Mouse (Mus musculus) adrenal gland, postnatal 10 days (tissue): ENCODE measurements around the gene Krt79. TPM values are rescaled to one million over a fixed set of nuclear protein-coding genes. Genes with fewer than 3 reads are reported as not detected.

ENCODE experiments used
- DNase-seq: peaks from one replicate; pipeline ENCODE4 v3.0.0; 2021; ENCODE audit warnings: mixed read lengths
- microRNA-seq: library from miRNA; unstranded; fragments of <30 nt; microRNA quantifications from one replicate; pipeline ENCODE4 v1.2.0, GENCODE M21; 2021
- total RNA-seq, 2 experiments: library from RNA; stranded (reverse); gene quantifications; 2 replicates each; pipeline ENCODE4 v1.2.3; 2021

The Krt79 gene
- total RNA-seq, 2 experiments from 2014 or later, result 3.8 to 5.3 TPM

GRCm38 (mm10) chr15:101933024-101933423, 7.1 kb downstream of the Krt79 start:
- no peak for DNase-seq

- peak; percentile 65 for DNase-seq
Observed at GRCm38 (mm10) chr15:101929666-101930065, 10.5 kb downstream of the Krt79 start.

GRCm38 (mm10) chr15:101929087-101929486, 11.0 kb downstream of the Krt79 start:
- DNase-seq, result peak; percentile 52

DNA sequence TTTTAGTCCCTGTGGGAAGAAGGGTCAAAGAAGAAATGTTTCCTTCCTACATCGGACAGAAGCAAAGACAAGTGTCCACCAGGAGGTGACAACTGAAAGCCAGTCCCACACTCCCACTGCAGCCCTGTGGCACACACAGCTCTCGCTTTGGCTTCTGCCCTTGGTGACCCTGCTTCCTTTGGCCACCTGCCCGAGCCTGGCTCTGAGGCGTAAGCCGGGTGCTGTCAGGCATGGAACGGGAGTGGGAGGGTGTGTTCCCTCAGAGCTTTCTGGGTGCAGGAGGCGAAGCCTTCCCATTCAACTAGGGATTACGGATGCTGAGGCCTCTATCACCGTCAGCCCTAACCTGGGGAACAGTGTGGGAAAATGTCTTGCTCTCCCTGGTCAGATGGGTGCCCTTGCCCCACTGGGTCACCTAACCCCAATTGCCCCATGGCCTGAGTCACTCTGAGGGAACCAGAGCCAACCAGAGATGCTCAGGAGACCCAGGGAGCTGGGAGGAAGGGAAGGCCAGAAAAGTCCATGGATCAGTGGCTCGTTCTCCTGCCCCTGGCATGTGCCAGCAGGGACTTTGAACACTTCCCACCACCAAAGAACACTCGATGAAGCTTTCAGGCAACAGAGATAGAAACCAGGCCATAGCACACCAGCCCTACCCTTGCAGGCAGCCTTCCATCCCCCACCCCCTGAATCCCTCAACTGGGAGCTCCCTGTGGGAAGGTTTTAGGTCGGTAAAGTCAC, 12.6 kb downstream of the Krt79 start:
- peak; percentile 78 for DNase-seq

- no peak for DNase-seq
Observed at GRCm38 (mm10) chr15:101925041-101925440, 15.1 kb downstream of the Krt79 start.

DNA sequence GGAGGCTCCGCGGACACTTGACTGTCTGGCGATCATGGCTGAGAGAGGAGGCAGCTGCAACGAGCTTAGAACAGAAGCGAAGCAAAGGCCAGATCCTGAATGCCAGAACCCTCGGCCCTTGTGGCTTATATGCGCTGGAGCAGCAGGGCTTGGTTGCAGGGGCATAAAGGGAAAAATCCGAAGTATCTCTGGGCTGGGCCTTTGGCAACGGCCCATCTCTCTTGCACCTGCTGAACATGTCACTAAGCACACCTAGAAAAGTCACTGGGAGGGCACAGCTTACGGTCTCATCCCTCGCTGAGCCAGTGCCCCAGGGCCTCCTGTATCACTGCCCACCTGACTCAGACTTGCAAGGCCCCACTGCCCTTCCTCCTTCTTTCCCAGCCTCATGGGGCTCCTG, 15.5 kb downstream of the Krt79 start, which contains the start of gene Krt4:
Gene Krt4 (minus strand): TSS at position 101 of the 400 bp plus-strand sequence.
- no peak for DNase-seq

DNA sequence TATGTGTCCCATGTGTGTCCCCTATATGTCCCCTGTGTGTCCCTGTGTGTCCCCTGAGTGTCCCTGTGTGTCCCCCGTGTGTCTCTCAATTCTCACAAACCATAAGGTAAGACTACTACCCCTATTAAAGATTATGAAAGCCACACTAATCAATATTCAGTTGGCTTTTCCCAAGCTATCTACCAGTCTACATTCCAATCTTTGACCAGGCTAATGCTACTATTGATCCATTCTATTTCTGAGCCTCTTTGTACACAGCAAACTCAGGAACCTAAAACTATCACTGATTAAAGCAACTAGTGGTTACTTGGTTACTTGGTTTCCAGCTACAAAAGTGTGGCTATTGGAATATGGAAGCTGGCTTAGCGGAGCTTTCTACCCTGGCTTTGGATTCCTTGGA, 17.8 kb downstream of the Krt79 start:
- no peak for DNase-seq

DNA sequence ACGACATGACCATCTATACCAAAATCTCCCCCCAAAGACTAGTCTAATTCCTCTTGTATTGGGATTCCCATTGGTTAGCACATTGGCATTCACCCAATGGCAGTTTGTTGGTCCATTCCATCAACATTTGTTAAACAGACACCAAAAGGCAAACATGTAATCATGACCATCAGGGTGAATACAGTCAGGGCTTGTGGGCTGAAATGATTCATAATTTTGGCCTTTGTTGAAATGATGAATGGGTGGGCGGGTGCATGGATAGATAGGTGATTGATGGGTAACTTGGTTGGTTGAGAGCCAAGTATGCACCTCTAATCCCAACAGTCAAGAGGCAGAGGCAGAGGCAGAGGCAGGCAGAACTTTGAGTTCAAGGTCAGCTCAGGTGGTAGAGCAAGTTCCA, 24.1 kb downstream of the Krt79 start:
- no peak for DNase-seq

GRCm38 (mm10) chr15:101904849-101905248, 35.3 kb downstream of the Krt79 start:
- DNase-seq, result no peak

DNA sequence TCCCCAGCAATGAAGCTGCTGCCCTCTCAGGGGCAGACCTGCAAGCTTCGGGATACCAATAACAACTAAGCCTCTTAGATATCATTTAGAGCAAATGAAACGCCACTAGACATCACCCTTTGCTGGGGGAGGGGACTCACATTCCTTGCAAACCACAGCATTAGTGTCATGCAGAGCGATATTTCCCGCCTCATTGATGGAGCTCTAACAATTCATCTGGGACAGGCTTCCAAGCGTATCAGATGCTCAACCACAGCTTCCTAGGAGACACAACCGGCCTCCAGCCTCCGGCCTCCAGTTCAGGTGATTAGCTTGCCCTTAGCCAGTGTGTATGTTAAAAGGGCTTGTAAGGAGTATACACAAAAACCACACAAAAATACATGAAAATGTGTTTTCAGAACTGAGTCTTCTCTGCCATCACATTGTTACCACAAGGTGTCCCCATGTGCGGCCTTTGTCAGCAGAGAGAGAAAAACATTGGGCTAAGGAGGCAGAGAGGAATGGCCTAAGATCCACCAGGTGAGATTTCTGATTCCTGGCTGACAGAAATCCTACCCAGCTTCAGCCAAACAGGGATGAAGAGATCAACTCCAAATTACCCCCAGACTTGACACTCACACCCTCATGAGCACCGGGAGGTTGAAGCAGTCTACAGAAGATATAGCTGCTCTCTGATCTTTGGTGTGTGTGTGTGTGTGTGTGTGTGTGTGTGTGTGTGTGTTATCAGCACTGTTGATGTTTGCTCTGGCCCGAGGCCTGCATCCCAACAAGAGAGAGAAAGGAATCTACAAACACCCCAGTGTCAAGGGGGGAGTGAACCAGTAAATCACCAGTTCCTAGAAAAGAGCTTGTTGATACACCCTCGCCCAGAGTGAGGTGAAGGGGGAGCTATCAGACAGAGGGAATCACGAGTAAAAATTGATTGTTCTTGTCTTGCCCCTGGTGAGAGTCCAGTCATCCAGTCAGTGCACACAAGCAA, 37.7 kb downstream of the Krt79 start:
- DNase-seq, result no peak

GRCm38 (mm10) chr15:101895216-101895615, 44.9 kb downstream of the Krt79 start:
- peak; percentile 16 for DNase-seq

DNA sequence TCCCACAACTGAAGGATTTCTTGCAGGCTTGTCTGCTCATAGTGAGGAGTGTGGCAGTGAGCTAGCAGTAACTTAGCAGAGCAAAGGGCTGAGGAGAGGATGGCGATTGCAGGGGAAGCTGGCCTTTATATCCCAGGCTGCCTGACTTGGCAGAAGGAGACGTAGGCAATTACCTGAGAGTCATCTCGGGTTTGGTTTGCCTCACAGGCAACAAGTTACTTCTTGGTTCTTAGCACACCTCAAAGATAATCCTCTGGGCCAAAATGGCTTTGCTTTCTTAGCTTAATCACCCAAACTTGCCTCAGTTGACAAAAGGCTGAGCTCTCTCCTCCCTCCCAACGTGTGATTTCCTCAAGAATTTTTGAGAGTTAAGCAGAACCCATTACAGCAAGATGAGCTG, 47.3 kb downstream of the Krt79 start, which contains the start of gene Krt76:
Gene Krt76 (minus strand): TSS at position 101 of the 400 bp plus-strand sequence.
- no peak for DNase-seq

DNA sequence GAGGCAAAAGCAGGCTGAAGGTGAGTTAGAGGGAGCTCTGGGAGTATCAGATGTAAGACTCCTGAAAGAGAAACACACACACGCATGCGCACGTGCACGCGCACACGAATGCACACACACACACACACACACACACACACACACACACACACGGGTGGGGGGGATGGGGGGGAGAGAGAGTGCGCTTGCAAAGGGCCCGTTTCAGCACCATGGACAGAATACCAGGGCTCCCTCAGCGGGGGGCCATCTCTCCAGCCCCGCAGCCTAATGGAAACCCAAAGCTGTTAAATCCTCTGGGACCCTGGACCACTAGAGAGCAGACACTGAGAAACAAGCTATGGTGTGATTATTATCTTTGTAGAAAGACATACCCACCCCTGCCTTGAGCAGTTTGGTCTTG, 60.3 kb downstream of the Krt79 start:
- DNase-seq, result peak; percentile 38

Small RNAs within 50 kb of the gene (microRNA-seq; reads per million reads assigned to microRNA genes)
- not detected for gene Gm44356

Other genes starting within 250 kb of the Krt79 start
- not detected for gene Krt6a, start 246.0 kb downstream of the Krt79 start, total RNA-seq
- gene Krt5, start 227.4 kb downstream of the Krt79 start, total RNA-seq, result not detected
- not detected for gene Krt71, start 197.2 kb downstream of the Krt79 start, total RNA-seq
- gene Krt72, start 153.9 kb downstream of the Krt79 start, total RNA-seq, result not detected
- gene Krt73, start 138.0 kb downstream of the Krt79 start, total RNA-seq, result not detected
- not detected for gene Krt2, start 122.2 kb downstream of the Krt79 start, total RNA-seq
- under 1 TPM; 0.18 to 0.51 TPM for gene Krt1, start 89.5 kb downstream of the Krt79 start, total RNA-seq
- gene Krt77, start 70.6 kb downstream of the Krt79 start, total RNA-seq, result not detected
- not detected for gene Krt76, start 47.4 kb downstream of the Krt79 start, total RNA-seq
- under 1 TPM in 1 of 2 experiments, not detected in 1; 0.18 TPM for gene Krt4, start 15.6 kb downstream of the Krt79 start, total RNA-seq
- gene Krt78, start 14.0 kb upstream of the Krt79 start, total RNA-seq, result under 1 TPM in 1 of 2 experiments, not detected in 1; 0.09 TPM
- 10 to 100 TPM; 12.1 to 24.2 TPM for gene Krt8, start 64.2 kb upstream of the Krt79 start, total RNA-seq
- 10 to 100 TPM; 15.9 to 28.3 TPM for gene Krt18, start 87.9 kb upstream of the Krt79 start, total RNA-seq
- gene Eif4b, start 133.4 kb upstream of the Krt79 start, total RNA-seq, result 100 to 1,000 TPM; 248 to 266 TPM
- 10 to 100 TPM; 64.5 to 84.6 TPM for gene Tns2, start 160.1 kb upstream of the Krt79 start, total RNA-seq
- gene Spryd3, start 195.9 kb upstream of the Krt79 start, total RNA-seq, result 10 to 100 TPM; 27.4 to 31.5 TPM
- gene Igfbp6, start 204.0 kb upstream of the Krt79 start, total RNA-seq, result 10 to 100 TPM; 40.3 to 48.1 TPM
- gene Soat2, start 210.2 kb upstream of the Krt79 start, total RNA-seq, result 1 to 10 TPM; 4.9 to 8.1 TPM